Mouse (Mus musculus): ENCODE data around the gene Enpp7. TPM values are rescaled to one million over a fixed set of nuclear protein-coding genes. Genes with fewer than 3 reads are reported as not detected.

The Enpp7 gene
- polyA plus RNA-seq, 2 experiments = 0.05 TPM; not detected in 1

GRCm38 (mm10) chr11:118980388-118980787 lies 7.6 kb upstream of the Enpp7 start:
- 68% methylated on average over 2 of the region's 2 CpGs for WGBS
- Histone ChIP-seq H3K4me3 (replicated peaks; ENCODE audit: low read length) (no peak overlapping the region), H3K36me3 (ENCODE audit: control insufficient read depth, insufficient read depth, low read length) (no peaks in the 10 kb centered on the region), H3K4me2 (replicated peaks; ENCODE audit: low read depth, low read length, severe bottlenecking) (no peak overlapping the region), H3K9ac (ENCODE audit: low read depth, low read length, severe bottlenecking) (no peak overlapping the region), H3K27me3 (ENCODE audit: control insufficient read depth, insufficient read depth, low read length) (no peaks in the 10 kb centered on the region), H3K4me1 (ENCODE audit: control insufficient read depth, insufficient read depth, low read length) (no peaks in the 10 kb centered on the region), H3K27ac (replicated peaks; ENCODE audit: low read depth, low read length) (no peak overlapping the region), H3K9me3 (ENCODE audit: control insufficient read depth, low read length) (no peaks in the 10 kb centered on the region)
- ATAC-seq (ENCODE audit: low FRiP score, low read depth) (no peak), DNase-seq (ENCODE audit: low spot score) (no peak)
- no peak for TF ChIP-seq POLR2A (IDR thresholded peaks at IDR 0.05; ENCODE audit: borderline replicate concordance, extremely low read depth, insufficient read depth, insufficient read length)

GRCm38 (mm10) chr11:118981012-118981776 lies 6.8 kb upstream of the Enpp7 start:
- Histone ChIP-seq H3K4me2 (replicated peaks; ENCODE audit: low read depth, low read length, severe bottlenecking) (no peak overlapping the region), H3K4me1 (ENCODE audit: control insufficient read depth, insufficient read depth, low read length) (no peaks in the 10 kb centered on the region), H3K9ac (ENCODE audit: low read depth, low read length, severe bottlenecking) (no peak overlapping the region), H3K9me3 (ENCODE audit: control insufficient read depth, low read length) (no peaks in the 10 kb centered on the region), H3K27ac (replicated peaks; ENCODE audit: low read depth, low read length) (no peak overlapping the region), H3K36me3 (ENCODE audit: control insufficient read depth, insufficient read depth, low read length) (no peaks in the 10 kb centered on the region), H3K4me3 (replicated peaks; ENCODE audit: low read length) (no peak overlapping the region), H3K27me3 (ENCODE audit: control insufficient read depth, insufficient read depth, low read length) (no peaks in the 10 kb centered on the region)
- no peak for TF ChIP-seq POLR2A (IDR thresholded peaks at IDR 0.05; ENCODE audit: borderline replicate concordance, extremely low read depth, insufficient read depth, insufficient read length)
- DNase-seq (ENCODE audit: low spot score) (no peak), ATAC-seq (ENCODE audit: low FRiP score, low read depth) (no peak)
- 63% methylated on average over 18 of the region's 18 CpGs for WGBS

- no peak overlapping the region for H3K4me2 ChIP-seq (replicated peaks; ENCODE audit: low read depth, low read length, severe bottlenecking)
- no peak for TF ChIP-seq POLR2A (IDR thresholded peaks at IDR 0.05; ENCODE audit: borderline replicate concordance, extremely low read depth, insufficient read depth, insufficient read length)
- H3K9ac ChIP-seq (ENCODE audit: low read depth, low read length, severe bottlenecking) = no peak overlapping the region
- no peaks in the 10 kb centered on the region for H3K9me3 ChIP-seq (ENCODE audit: control insufficient read depth, low read length)
- H3K4me1 ChIP-seq (ENCODE audit: control insufficient read depth, insufficient read depth, low read length) = no peaks in the 10 kb centered on the region
- DNase-seq (ENCODE audit: low spot score) (no peak), ATAC-seq (ENCODE audit: low FRiP score, low read depth) (no peak)
- 37% methylated on average over 12 of the region's 12 CpGs for WGBS
- H3K27ac ChIP-seq (replicated peaks; ENCODE audit: low read depth, low read length) = no peak overlapping the region
- H3K36me3 ChIP-seq (ENCODE audit: control insufficient read depth, insufficient read depth, low read length) = no peaks in the 10 kb centered on the region
- H3K27me3 ChIP-seq (ENCODE audit: control insufficient read depth, insufficient read depth, low read length) = no peaks in the 10 kb centered on the region
- H3K4me3 ChIP-seq (replicated peaks; ENCODE audit: low read length) = no peak overlapping the region
These were observed 5.3 kb upstream of the Enpp7 start for GRCm38 (mm10) chr11:118982593-118983113.

- DNase-seq (ENCODE audit: low spot score) (no peak), ATAC-seq (ENCODE audit: low FRiP score, low read depth) (no peak)
- 45% methylated on average over 5 of the region's 5 CpGs for WGBS
- Histone ChIP-seq H3K4me1 (ENCODE audit: control insufficient read depth, insufficient read depth, low read length) (no peaks in the 10 kb centered on the region), H3K36me3 (ENCODE audit: control insufficient read depth, insufficient read depth, low read length) (no peaks in the 10 kb centered on the region), H3K27ac (replicated peaks; ENCODE audit: low read depth, low read length) (no peak overlapping the region), H3K9ac (ENCODE audit: low read depth, low read length, severe bottlenecking) (no peak overlapping the region), H3K27me3 (ENCODE audit: control insufficient read depth, insufficient read depth, low read length) (no peaks in the 10 kb centered on the region), H3K4me2 (replicated peaks; ENCODE audit: low read depth, low read length, severe bottlenecking) (no peak overlapping the region), H3K4me3 (replicated peaks; ENCODE audit: low read length) (no peak overlapping the region), H3K9me3 (ENCODE audit: control insufficient read depth, low read length) (no peaks in the 10 kb centered on the region)
- no peak for TF ChIP-seq POLR2A (IDR thresholded peaks at IDR 0.05; ENCODE audit: borderline replicate concordance, extremely low read depth, insufficient read depth, insufficient read length)
These were observed 2.4 kb upstream of the Enpp7 start for GRCm38 (mm10) chr11:118985571-118985970.

GRCm38 (mm10) chr11:118992781-118993180 lies 4.8 kb downstream of the Enpp7 start:
- Histone ChIP-seq H3K4me1 (ENCODE audit: control insufficient read depth, insufficient read depth, low read length) (no peaks in the 10 kb centered on the region), H3K9ac (ENCODE audit: low read depth, low read length, severe bottlenecking) (no peak overlapping the region), H3K27ac (replicated peaks; ENCODE audit: low read depth, low read length) (no peak overlapping the region), H3K9me3 (ENCODE audit: control insufficient read depth, low read length) (no peaks in the 10 kb centered on the region), H3K4me2 (replicated peaks; ENCODE audit: low read depth, low read length, severe bottlenecking) (no peak overlapping the region), H3K36me3 (ENCODE audit: control insufficient read depth, insufficient read depth, low read length) (no peaks in the 10 kb centered on the region), H3K27me3 (ENCODE audit: control insufficient read depth, insufficient read depth, low read length) (no peaks in the 10 kb centered on the region), H3K4me3 (replicated peaks; ENCODE audit: low read length) (no peak overlapping the region)
- 56% methylated on average over 3 of the region's 3 CpGs for WGBS
- DNase-seq (ENCODE audit: low spot score) (no peak), ATAC-seq (ENCODE audit: low FRiP score, low read depth) (no peak)
- TF ChIP-seq POLR2A (IDR thresholded peaks at IDR 0.05; ENCODE audit: borderline replicate concordance, extremely low read depth, insufficient read depth, insufficient read length) = no peak

Data from limb, embryonic 14.5 days (tissue).